Mouse (Mus musculus) hindbrain, embryonic 14.5 days (tissue): Measurements from ENCODE around the gene Mapk8. TPM values are rescaled to one million over a fixed set of nuclear protein-coding genes. Genes with fewer than 3 reads are reported as not detected.

Source experiments
- ATAC-seq: fragments of 200-750 bp; cut with Nextera tagmentation; 2 replicates; pipeline ENCODE4 v1.8.0; 2017; ENCODE audit warnings: moderate number of reproducible peaks, mild to moderate bottlenecking, moderate TSS enrichment, moderate library complexity; ENCODE audit not compliant: low FRiP score
- DNase-seq: peaks from one replicate; pipeline ENCODE4 v3.0.0-alpha.2; 2015; ENCODE audit warnings: low spot score
- H3K27ac ChIP-seq: fragments of 300-500 bp; sonication (generic); 2 replicates; pipeline ENCODE4 v1.5.1; 2014; ENCODE audit warnings: mild to moderate bottlenecking, moderate library complexity
- H3K27me3 ChIP-seq: fragments of 300-500 bp; sonication (generic); 2 replicates; pipeline ENCODE4 v1.6.1; 2014; ENCODE audit warnings: mild to moderate bottlenecking, low read length, mixed read lengths; ENCODE audit not compliant: control insufficient read depth, insufficient read depth
- H3K36me3 ChIP-seq: fragments of 300-500 bp; sonication (generic); replicated peaks from 2 replicates; pipeline ENCODE4 v1.6.1; 2014; ENCODE audit not compliant: control insufficient read depth, insufficient read depth
- H3K4me1 ChIP-seq: fragments of 300-500 bp; sonication (generic); replicated peaks from 2 replicates; pipeline ENCODE4 v1.6.1; 2014; ENCODE audit warnings: antibody characterized with exemption, low read length, mixed read lengths; ENCODE audit not compliant: control insufficient read depth, insufficient read depth
- H3K4me2 ChIP-seq: fragments of 300-500 bp; sonication (generic); replicated peaks from 2 replicates; pipeline ENCODE4 v1.6.1; 2014; ENCODE audit warnings: mild to moderate bottlenecking, moderate library complexity
- H3K4me3 ChIP-seq: fragments of 300-500 bp; sonication (generic); replicated peaks from 2 replicates; pipeline ENCODE4 v1.5.1; 2014; ENCODE audit warnings: mild to moderate bottlenecking, low read length
- H3K9ac ChIP-seq: fragments of 300-500 bp; sonication (generic); 2 replicates; pipeline ENCODE4 v1.6.1; 2014
- H3K9me3 ChIP-seq: fragments of 300-500 bp; sonication (generic); 2 replicates; pipeline ENCODE4 v1.6.1; 2016; ENCODE audit warnings: low read length; ENCODE audit not compliant: control insufficient read depth
- WGBS: fragments of 180-500 bp; shearing (Covaris S2); extraction: QIAGEN DNeasy Blood & Tissue Kit; methylation state at CpG from one replicate; pipeline ENCODE4 v1.1.7; 2014; 5-methylcytosine and 5-hydroxymethylcytosine counted together
- polyA plus RNA-seq: library from polyadenylated mRNA; unstranded; fragments of >200 nt; fragmentation: Nextera tagmentation; extraction: Ambion mirVana; gene quantifications from 2 replicates; pipeline ENCODE4 v1.2.1, GENCODE M21; 2014

The Mapk8 gene
- polyA plus RNA-seq, 1 experiment from 2014 or later = 45.4 TPM

DNA sequence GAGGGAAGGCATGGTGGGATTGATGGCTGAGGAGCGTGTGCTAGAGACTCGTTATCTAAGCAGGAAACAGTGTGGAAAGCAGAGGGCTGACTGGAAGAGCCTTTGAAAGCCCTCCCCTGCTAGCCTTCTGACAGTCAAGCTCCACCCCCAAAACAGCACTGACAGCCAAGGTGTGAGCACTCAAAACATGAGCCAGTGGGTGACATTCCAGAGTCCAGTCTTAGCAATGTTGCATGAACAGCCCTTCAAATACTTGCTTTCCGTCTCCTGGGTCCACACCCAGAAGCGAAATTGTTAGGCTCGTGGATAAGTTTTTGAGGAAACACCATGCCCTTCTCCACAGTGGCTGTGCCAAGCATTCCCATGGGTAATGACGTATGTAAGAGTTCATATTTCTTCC is 100.4 kb downstream of the Mapk8 start:
- Histone ChIP-seq H3K9me3 (no peaks in the 10 kb centered on the region), H3K36me3 (no peaks in the 10 kb centered on the region), H3K27ac (no peak overlapping the region), H3K27me3 (peaks cover 25% of the 10 kb centered on the region), H3K4me2 (no peak overlapping the region), H3K9ac (no peak overlapping the region), H3K4me1 (no peaks in the 10 kb centered on the region), H3K4me3 (no peak overlapping the region)
- WGBS = 76% methylated on average over 6 of the region's 6 CpGs
- DNase-seq = no peak
- no peak for ATAC-seq

DNA sequence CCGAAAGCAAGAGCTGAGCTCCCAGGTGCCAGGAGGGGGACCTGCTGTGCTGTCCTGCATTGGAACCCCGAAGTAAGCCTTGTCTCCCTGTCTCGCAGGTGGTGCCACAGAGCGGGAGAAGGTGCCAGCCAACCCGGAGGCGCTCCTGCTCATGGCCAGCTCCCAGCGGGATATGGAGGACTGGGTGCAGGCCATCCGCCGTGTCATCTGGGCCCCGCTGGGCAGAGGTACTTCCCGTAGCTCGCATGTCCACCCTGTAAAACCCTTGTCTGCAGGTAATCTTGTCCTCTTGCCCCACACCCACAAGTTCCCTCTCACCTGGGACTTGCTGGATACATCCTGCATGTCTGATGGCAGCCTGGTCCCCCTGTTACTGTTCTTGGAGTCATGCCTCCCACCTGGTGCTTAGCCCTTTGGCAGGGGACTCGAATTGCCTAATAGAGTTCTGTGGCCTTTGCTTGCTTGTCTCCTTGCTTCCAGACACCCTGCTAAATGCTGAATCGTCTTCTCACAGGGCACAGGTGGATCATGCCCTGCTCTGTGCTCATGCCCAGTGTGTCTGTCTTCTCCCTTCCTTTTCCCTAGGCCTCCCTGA is 103.7 kb downstream of the Mapk8 start:
- ATAC-seq = no peak
- 91% methylated on average over 14 of the region's 14 CpGs for WGBS
- H3K4me1 ChIP-seq = no peaks in the 10 kb centered on the region
- H3K27me3 ChIP-seq = no peaks in the 10 kb centered on the region
- no peak overlapping the region for H3K4me2 ChIP-seq
- no peaks in the 10 kb centered on the region for H3K36me3 ChIP-seq
- no peak overlapping the region for H3K27ac ChIP-seq
- no peaks in the 10 kb centered on the region for H3K9me3 ChIP-seq
- no peak overlapping the region for H3K4me3 ChIP-seq
- no peak for DNase-seq
- no peak overlapping the region for H3K9ac ChIP-seq

DNA sequence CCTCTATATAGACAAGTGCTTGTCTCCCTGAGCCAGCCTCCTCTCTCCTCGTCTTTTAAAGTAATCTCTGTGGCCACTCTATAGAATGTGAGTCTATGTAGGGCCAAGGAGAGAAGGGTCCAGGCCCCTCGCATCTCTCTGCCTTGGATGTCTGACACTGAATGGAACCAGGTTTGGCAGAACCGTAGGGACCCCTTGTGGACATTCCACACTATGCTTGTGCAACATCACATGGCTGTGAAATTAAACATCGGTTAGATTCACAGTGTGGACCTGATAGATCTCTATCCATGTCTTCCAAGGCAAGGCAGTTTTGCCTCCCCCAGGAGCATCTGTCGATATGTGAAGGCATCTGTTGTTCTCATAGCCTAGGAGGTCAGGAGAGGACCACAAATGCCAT is 108.3 kb downstream of the Mapk8 start:
- no peaks in the 10 kb centered on the region for H3K27me3 ChIP-seq
- no peaks in the 10 kb centered on the region for H3K4me1 ChIP-seq
- ATAC-seq (no peak), DNase-seq (no peak)
- no peaks in the 10 kb centered on the region for H3K9me3 ChIP-seq
- H3K9ac ChIP-seq = no peak overlapping the region
- WGBS = 78% methylated on average over 5 of the region's 5 CpGs
- H3K36me3 ChIP-seq = no peaks in the 10 kb centered on the region
- no peak overlapping the region for H3K4me2 ChIP-seq
- no peak overlapping the region for H3K4me3 ChIP-seq
- H3K27ac ChIP-seq = no peak overlapping the region

- 69% methylated on average over 6 of the region's 6 CpGs for WGBS
- H3K4me3 ChIP-seq = no peak overlapping the region
Observed at GRCm38 (mm10) chr14:33335733-33336132, 111.2 kb downstream of the Mapk8 start.

DNA sequence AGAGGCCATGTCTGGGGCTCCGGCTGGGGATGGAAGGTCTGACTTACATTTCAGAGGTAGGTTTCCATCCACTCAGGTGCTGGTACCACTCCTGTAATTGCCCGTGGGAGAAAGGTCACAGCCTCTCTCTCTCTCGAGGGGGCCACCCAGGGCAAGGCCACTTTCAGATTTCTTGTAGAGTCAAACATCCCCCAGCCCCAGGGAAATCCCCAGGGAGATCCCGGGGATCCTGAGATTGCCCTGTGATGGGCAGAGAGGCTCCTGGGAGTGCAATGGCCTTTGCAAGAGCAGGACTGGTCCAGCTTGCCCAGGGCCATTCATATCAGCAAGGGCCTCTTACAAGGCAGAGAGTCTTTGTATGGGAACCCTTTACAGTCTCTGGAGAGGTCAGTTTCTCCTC is 112.6 kb downstream of the Mapk8 start:
- Histone ChIP-seq H3K4me1 (no peaks in the 10 kb centered on the region), H3K9ac (no peak overlapping the region), H3K4me3 (no peak overlapping the region), H3K27me3 (no peaks in the 10 kb centered on the region), H3K36me3 (no peaks in the 10 kb centered on the region), H3K4me2 (no peak overlapping the region), H3K27ac (no peak overlapping the region), H3K9me3 (no peaks in the 10 kb centered on the region)
- WGBS = 84% methylated on average over 4 of the region's 4 CpGs
- ATAC-seq = no peak
- DNase-seq = no peak

More at GRCm38 (mm10) chr14:33335733-33336132, 111.2 kb downstream of the Mapk8 start:
- DNase-seq (no peak), ATAC-seq (no peak)
- no peaks in the 10 kb centered on the region for H3K4me1 ChIP-seq
- no peaks in the 10 kb centered on the region for H3K36me3 ChIP-seq
- H3K9ac ChIP-seq = no peak overlapping the region
- H3K4me2 ChIP-seq = no peak overlapping the region
- H3K9me3 ChIP-seq = no peaks in the 10 kb centered on the region
- no peaks in the 10 kb centered on the region for H3K27me3 ChIP-seq
- no peak overlapping the region for H3K27ac ChIP-seq

- no peak for ATAC-seq
- 90% methylated on average over 4 of the region's 4 CpGs for WGBS
- no peak overlapping the region for H3K9ac ChIP-seq
- no peaks in the 10 kb centered on the region for H3K9me3 ChIP-seq
- no peak overlapping the region for H3K4me2 ChIP-seq
- DNase-seq = no peak
- H3K36me3 ChIP-seq = no peaks in the 10 kb centered on the region
- H3K4me3 ChIP-seq = no peak overlapping the region
- H3K27me3 ChIP-seq = no peaks in the 10 kb centered on the region
- H3K27ac ChIP-seq = no peak overlapping the region
- H3K4me1 ChIP-seq = no peaks in the 10 kb centered on the region
Observed at GRCm38 (mm10) chr14:33333833-33334232, 113.1 kb downstream of the Mapk8 start.

DNA sequence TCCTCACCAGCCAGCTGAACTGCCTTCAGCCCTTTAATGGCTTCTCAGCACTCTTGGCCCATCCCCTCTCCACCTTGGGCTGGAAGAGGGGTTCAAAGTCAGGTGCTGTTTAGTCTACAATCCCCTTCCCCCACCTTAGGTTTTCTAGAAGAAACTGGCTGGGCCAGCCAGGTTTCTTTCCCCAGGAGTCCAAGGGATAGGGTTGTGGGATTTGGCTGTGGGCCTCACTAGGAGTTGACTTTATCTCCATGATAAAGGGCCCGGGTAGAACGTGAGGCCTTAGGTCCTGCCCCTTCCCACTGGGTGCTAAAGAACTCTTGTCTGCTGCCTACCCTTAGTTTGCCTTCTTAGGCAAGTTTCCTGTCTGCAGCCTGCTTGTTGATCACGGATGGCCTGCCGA is 115.3 kb downstream of the Mapk8 start:
- Histone ChIP-seq H3K4me3 (no peak overlapping the region), H3K4me1 (no peaks in the 10 kb centered on the region), H3K9me3 (no peaks in the 10 kb centered on the region), H3K36me3 (no peaks in the 10 kb centered on the region), H3K4me2 (no peak overlapping the region), H3K27me3 (no peaks in the 10 kb centered on the region), H3K9ac (no peak overlapping the region), H3K27ac (no peak overlapping the region)
- ATAC-seq (no peak), DNase-seq (no peak)
- WGBS = 38% methylated on average over 4 of the region's 4 CpGs

- Histone ChIP-seq H3K4me3 (no peak overlapping the region), H3K4me2 (no peak overlapping the region), H3K27me3 (no peaks in the 10 kb centered on the region), H3K36me3 (no peaks in the 10 kb centered on the region), H3K27ac (no peak overlapping the region), H3K9me3 (no peaks in the 10 kb centered on the region), H3K4me1 (no peaks in the 10 kb centered on the region), H3K9ac (no peak overlapping the region)
- 54% methylated on average over 4 of the region's 4 CpGs for WGBS
- ATAC-seq (no peak), DNase-seq (no peak)
Observed at GRCm38 (mm10) chr14:33330986-33331385, 116.0 kb downstream of the Mapk8 start.

- H3K27ac ChIP-seq = no peak overlapping the region
- ATAC-seq (no peak), DNase-seq (no peak)
- no peaks in the 10 kb centered on the region for H3K4me1 ChIP-seq
- 95% methylated on average over 5 of the region's 5 CpGs for WGBS
- no peak overlapping the region for H3K4me3 ChIP-seq
- H3K36me3 ChIP-seq = no peaks in the 10 kb centered on the region
- no peak overlapping the region for H3K9ac ChIP-seq
- H3K9me3 ChIP-seq = no peaks in the 10 kb centered on the region
- H3K4me2 ChIP-seq = no peak overlapping the region
- no peaks in the 10 kb centered on the region for H3K27me3 ChIP-seq
Observed at GRCm38 (mm10) chr14:33329297-33329805, 117.6 kb downstream of the Mapk8 start.

DNA sequence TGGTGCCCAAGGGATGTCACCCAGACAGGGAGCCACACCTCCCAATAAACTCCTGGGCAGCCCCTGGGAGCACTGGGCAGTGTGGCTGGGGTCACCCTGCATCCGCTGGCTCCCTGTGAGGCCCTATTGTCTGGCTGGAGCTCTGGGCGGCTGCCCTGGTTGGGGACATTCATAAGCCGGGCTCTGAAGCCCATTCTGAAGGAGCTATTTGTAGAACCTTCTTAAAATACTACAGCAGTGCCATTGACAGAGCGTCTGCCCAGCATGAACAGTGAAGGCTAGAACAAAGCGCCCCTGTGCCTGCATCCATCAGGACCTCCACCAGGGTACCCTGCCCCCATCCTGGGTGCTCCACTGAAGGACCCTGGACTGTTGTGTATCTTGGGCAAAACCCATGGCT is 118.6 kb downstream of the Mapk8 start:
- no peak overlapping the region for H3K27ac ChIP-seq
- DNase-seq = no peak
- no peaks in the 10 kb centered on the region for H3K27me3 ChIP-seq
- H3K36me3 ChIP-seq = no peaks in the 10 kb centered on the region
- H3K9me3 ChIP-seq = no peaks in the 10 kb centered on the region
- no peak overlapping the region for H3K4me2 ChIP-seq
- no peaks in the 10 kb centered on the region for H3K4me1 ChIP-seq
- WGBS = 41% methylated on average over 5 of the region's 5 CpGs
- no peak overlapping the region for H3K9ac ChIP-seq
- ATAC-seq = no peak; the same call in 1 of the 2 replicates
- no peak overlapping the region for H3K4me3 ChIP-seq
